Mouse (Mus musculus) hindbrain, embryonic 16.5 days (tissue): Measurements from ENCODE around the gene Gpx8. TPM values are rescaled to one million over a fixed set of nuclear protein-coding genes. Genes with fewer than 3 reads are reported as not detected.
"Not testable (repeated sequence)": the region's sequence is repeated elsewhere in the genome, so short reads cannot be mapped to it uniquely, and the experiment has no call there.

Source experiments
- ATAC-seq: fragments of 200-750 bp; cut with Nextera tagmentation; 2 replicates; pipeline ENCODE4 v1.8.0; 2017; ENCODE audit warnings: moderate TSS enrichment, moderate library complexity
- H3K27ac ChIP-seq: fragments of 300-500 bp; sonication (generic); 2 replicates; pipeline ENCODE4 v1.5.1; 2014; ENCODE audit warnings: low read depth, mild to moderate bottlenecking, control low read depth, low read length, moderate library complexity
- H3K27me3 ChIP-seq: fragments of 300-500 bp; sonication (generic); replicated peaks from 2 replicates; pipeline ENCODE4 v1.6.1; 2014; ENCODE audit warnings: low read length; ENCODE audit not compliant: control insufficient read depth, insufficient read depth
- H3K36me3 ChIP-seq: fragments of 300-500 bp; sonication (generic); 2 replicates; pipeline ENCODE4 v1.6.1; 2014; ENCODE audit warnings: mild to moderate bottlenecking, low read length, moderate library complexity, mixed read lengths; ENCODE audit not compliant: control insufficient read depth, insufficient read depth
- H3K4me1 ChIP-seq: fragments of 300-500 bp; sonication (generic); 2 replicates; pipeline ENCODE4 v1.6.1; 2014; ENCODE audit warnings: low read depth, low read length; ENCODE audit not compliant: control insufficient read depth, insufficient read depth
- H3K4me2 ChIP-seq: fragments of 300-500 bp; sonication (generic); 2 replicates; pipeline ENCODE4 v1.6.1; 2014; ENCODE audit warnings: mild to moderate bottlenecking, low read length, control low read depth, moderate library complexity
- H3K4me3 ChIP-seq: fragments of 300-500 bp; sonication (generic); 2 replicates; pipeline ENCODE4 v1.5.1; 2014; ENCODE audit warnings: mild to moderate bottlenecking, low read length, control low read depth, moderate library complexity
- H3K9ac ChIP-seq: fragments of 300-500 bp; sonication (generic); 2 replicates; pipeline ENCODE4 v1.6.1; 2014; ENCODE audit warnings: low read depth, mild to moderate bottlenecking, control low read depth, low read length, moderate library complexity
- H3K9me3 ChIP-seq: fragments of 300-500 bp; sonication (generic); 2 replicates; pipeline ENCODE4 v1.6.1; 2014; ENCODE audit warnings: mild to moderate bottlenecking, low read length, moderate library complexity; ENCODE audit not compliant: control insufficient read depth
- WGBS: fragments of 180-500 bp; shearing (Covaris S2); extraction: QIAGEN DNeasy Blood & Tissue Kit; methylation state at CpG from one replicate; pipeline ENCODE4 v1.1.7; 2014; 5-methylcytosine and 5-hydroxymethylcytosine counted together
- polyA plus RNA-seq: library from polyadenylated mRNA; unstranded; fragments of >200 nt; fragmentation: Nextera tagmentation; extraction: Ambion mirVana; gene quantifications from 2 replicates; pipeline ENCODE4 v1.2.1, GENCODE M21; 2015

Gene Gpx8
- polyA plus RNA-seq, 1 experiment from 2014 or later: 60.3 TPM

DNA sequence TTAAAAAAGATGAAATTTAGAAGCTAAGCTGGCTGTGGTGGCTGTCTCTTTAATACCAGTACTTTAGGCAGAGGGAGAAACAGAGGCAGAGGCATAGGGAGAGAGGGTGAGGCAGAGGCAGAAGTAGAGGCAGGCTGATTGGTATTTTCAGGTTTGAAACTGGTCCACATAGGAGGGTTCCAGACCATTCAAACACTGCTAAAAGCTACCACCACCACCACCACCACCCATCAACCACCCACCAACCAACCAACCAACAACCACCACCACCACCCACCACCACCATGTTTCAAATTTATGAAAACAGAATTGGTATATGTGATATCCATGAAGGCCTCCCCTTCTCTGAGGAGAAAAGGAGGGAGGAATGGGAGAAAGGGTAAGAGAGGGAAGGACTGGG is 13.4 kb downstream of the Gpx8 start:
- no peak for ATAC-seq
- no peak overlapping the region for H3K4me3 ChIP-seq
- H3K4me2 ChIP-seq: no peak overlapping the region; the same call in 1 of the 2 replicates
- H3K9me3 ChIP-seq: no peaks in the 10 kb centered on the region
- no peak overlapping the region for H3K27ac ChIP-seq
- H3K36me3 ChIP-seq: no peaks in the 10 kb centered on the region
- peaks cover 15% of the 10 kb centered on the region for H3K4me1 ChIP-seq
- H3K9ac ChIP-seq: no peak overlapping the region
- peaks cover 20% of the 10 kb centered on the region for H3K27me3 ChIP-seq

DNA sequence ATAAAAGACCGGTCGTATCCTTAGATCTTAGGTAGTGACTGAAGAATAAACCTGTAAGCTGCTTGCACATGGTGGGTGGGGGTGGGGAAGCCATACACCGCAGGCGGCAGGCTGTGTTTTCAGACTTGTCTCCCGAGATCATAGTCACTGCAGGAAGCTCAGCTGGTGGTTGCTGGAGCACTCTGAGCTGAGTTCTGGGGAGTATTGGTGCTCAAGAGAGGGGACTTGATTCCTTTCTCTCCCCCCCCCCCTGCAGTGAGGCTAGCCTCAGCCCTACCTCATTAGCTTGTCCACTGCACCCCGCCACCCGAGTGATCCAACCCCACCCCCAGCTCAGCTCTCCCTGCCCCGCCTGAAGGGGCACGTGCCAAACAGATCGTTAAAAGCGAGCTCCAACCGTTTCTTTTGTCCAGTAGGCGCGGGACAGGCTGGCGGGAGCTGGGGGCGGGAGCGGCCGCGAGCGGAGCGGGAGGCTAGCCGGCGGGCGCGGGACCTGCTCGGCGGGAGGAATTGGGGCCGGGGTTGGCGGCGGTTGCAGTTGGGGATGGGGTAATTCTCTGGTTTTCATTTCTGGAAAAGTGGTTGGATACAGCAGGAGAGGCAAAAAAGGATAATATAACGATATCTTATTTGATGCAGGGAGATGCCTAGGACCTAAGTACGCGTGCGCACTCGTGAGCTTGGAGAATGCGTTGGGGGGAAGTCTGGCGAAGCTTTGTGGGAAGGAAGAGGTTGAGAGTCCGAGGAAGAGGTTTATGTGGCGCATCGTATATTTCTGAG is 14.2 kb downstream of the Gpx8 start:
- peak overlapping the region; percentile 84 for H3K4me2 ChIP-seq
- H3K4me3 ChIP-seq: peak overlapping the region; percentile 50
- no peaks in the 10 kb centered on the region for H3K36me3 ChIP-seq
- H3K9ac ChIP-seq: peak overlapping the region; percentile 64
- WGBS: under 1% methylated on average over 40 of the region's 40 CpGs
- H3K27me3 ChIP-seq: peaks cover 20% of the 10 kb centered on the region
- H3K9me3 ChIP-seq: no peaks in the 10 kb centered on the region
- ATAC-seq: peak; percentile 71
- peaks cover 15% of the 10 kb centered on the region for H3K4me1 ChIP-seq
- H3K27ac ChIP-seq: peak overlapping the region; percentile 73

DNA sequence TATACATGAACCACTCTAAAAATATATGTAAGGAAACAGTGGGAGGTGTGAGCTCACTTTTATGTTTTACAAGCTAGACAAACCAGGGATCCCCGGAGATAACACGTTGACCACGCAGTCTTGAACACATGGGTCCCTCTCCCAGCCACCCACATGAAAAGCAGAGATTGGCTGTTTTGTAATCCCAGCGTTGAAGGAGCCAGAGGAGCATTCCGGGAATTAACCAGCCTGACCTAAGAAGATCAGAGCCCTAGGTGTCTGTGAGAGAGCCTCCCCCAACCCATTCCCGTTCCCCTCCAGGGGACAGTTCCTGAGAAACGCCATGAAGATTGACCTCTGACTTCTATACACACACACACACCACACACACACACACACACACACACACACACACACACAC is 14.9 kb downstream of the Gpx8 start:
- peaks cover 15% of the 10 kb centered on the region for H3K4me1 ChIP-seq
- H3K9ac ChIP-seq: peak overlapping the region; percentile 64; the same call in 1 of the 2 replicates
- H3K36me3 ChIP-seq: no peaks in the 10 kb centered on the region
- H3K27me3 ChIP-seq: peaks cover 20% of the 10 kb centered on the region
- no peaks in the 10 kb centered on the region for H3K9me3 ChIP-seq
- peak; percentile 15; the same call in 1 of the 2 replicates for ATAC-seq
- peak overlapping the region; percentile 50 for H3K4me3 ChIP-seq
- peak overlapping the region; percentile 84 for H3K4me2 ChIP-seq
- WGBS: 2% methylated on average over 7 of the region's 7 CpGs
- H3K27ac ChIP-seq: no peak overlapping the region

DNA sequence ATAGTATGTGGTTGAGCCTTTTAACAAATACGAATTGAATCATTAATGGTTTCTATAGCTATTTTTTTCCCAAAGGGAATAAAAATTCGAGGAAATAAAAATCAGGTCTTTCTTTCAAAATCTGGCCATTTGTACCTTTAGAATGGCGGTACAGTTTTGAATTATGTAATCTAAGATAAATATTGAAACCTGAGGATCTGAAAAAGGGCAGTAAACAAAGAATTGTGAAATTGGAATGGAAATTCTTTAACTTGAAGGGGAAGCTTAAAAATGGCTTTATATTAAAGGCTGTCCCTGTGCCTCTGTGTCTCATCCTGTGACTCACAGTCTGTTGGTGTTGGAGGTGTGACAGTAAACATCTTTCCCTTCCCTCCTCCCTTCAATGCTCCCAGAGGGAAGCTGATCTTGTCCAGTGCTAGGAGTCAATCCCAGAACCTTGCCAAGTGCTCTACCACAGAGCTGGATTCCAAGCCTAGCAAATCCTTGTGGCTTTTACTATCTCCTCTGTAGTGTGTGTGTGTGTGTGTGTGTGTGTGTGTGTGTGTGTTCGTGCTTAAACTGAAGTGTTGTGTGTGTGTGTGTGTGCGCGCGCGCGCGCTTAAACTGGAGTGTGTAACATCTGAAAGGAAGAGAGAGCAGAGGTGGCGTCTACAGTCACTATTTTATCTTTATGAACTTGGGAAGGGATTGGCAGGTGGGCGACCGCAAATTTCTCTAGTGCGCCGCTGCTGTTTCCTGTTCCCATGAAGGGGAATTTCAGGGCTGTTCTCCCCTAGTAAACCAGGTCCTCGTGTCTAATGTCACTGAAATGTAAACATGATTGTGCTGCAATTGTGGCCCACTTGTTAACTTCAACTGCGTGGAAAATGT is 22.7 kb downstream of the Gpx8 start:
- Histone ChIP-seq H3K36me3 (no peaks in the 10 kb centered on the region), H3K27me3 (no peaks in the 10 kb centered on the region), H3K4me1 (no peaks in the 10 kb centered on the region), H3K9ac (no peak overlapping the region), H3K4me3 (no peak overlapping the region), H3K9me3 (no peaks in the 10 kb centered on the region), H3K4me2 (no peak overlapping the region), H3K27ac (no peak overlapping the region)
- WGBS: 84% methylated on average over 17 of the region's 17 CpGs
- no peak for ATAC-seq

DNA sequence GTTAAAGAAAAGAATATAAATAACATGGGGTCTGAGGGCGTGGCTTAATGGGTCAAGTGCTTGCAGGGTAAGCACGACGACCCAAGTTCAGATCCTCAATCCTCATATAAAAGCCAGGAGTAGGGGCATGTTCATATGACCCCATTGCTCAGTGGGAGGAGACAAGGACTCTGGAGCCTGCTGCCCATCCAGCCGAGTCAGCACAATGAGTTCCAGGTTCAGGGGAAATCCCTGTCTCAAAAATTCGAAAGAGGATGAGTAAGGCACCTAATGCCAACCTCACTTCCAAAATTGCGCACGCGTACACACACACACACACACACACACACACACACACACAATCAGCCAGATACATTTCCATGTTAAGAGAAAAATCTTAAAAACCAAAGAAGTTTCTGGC is 23.7 kb downstream of the Gpx8 start:
- 73% methylated on average over 8 of the region's 8 CpGs for WGBS
- H3K27ac ChIP-seq: no peak overlapping the region
- no peaks in the 10 kb centered on the region for H3K27me3 ChIP-seq

DNA sequence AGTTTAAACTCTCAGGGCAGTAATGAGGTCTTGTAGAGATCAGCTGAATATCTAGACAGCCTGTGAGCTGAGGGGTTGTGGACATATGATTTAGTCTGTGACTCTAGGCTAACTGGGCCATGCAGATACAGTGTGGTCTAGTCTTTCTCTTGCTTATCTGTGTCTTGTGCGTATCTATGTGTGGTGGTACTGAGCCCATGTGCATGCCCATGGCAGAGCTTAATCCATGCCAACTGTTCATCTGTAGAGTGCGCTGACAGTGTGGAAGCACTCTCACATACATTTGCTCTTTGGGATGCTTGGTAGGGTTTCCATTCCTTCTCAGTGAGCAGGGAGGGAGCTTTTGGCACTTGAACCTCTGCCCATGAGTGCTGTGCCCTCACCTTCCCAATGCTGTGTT is 24.7 kb downstream of the Gpx8 start:
- Histone ChIP-seq H3K4me2 (no peak overlapping the region), H3K4me1 (no peaks in the 10 kb centered on the region), H3K36me3 (no peaks in the 10 kb centered on the region), H3K4me3 (no peak overlapping the region), H3K27ac (no peak overlapping the region), H3K27me3 (no peaks in the 10 kb centered on the region), H3K9ac (no peak overlapping the region), H3K9me3 (no peaks in the 10 kb centered on the region)
- ATAC-seq: no peak
- 76% methylated on average over 2 of the region's 2 CpGs for WGBS

More for the DNA sequence above, 23.7 kb downstream of the Gpx8 start:
- H3K9me3 ChIP-seq: no peaks in the 10 kb centered on the region
- no peaks in the 10 kb centered on the region for H3K4me1 ChIP-seq
- no peak overlapping the region for H3K9ac ChIP-seq
- no peak for ATAC-seq
- no peak overlapping the region for H3K4me2 ChIP-seq
- no peaks in the 10 kb centered on the region for H3K36me3 ChIP-seq
- H3K4me3 ChIP-seq: no peak overlapping the region

DNA sequence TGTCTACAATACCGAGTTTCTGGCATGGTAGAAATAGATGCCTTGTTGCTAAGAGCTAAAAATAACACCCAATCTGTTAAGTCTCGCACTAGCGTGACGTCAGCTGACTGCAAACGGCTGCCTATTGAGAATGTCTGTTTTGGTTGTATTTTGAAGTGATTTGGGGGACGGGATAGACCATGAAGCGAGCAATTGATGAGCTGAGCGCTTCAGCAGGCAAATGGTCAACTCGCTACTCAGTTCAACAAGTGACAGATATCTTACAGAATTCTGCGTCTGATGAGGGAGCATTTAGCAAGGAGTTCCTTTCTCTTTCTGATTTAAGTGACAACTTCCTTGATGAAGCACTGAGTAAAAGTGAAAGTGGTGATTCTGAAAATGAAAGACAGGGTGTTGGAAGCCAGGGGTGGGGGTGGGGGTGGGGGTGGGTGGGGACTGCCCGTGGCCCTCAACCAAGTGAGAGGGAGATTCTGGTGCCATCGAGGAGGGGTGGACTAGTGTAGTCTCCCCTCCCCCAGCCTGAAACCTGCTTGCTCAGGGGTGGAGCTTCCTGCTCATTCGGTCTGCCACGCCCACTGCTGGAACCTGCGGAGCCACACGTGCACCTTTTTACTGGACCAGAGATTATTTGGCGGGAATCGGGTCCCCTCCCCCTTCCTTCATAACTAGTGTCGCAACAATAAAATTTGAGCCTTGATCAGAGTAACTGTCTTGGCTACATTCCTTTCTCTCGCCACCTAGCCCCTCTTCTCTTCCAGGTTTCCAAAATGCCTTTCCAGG is 32.8 kb downstream of the Gpx8 start:
- H3K27me3 ChIP-seq, H3K4me3 ChIP-seq, H3K4me1 ChIP-seq, H3K9me3 ChIP-seq, H3K36me3 ChIP-seq, ATAC-seq, H3K27ac ChIP-seq, H3K9ac ChIP-seq: not testable (repeated sequence)
- 52% methylated on average over 18 of the region's 20 CpGs for WGBS
- peak overlapping the region; percentile 26 for H3K4me2 ChIP-seq

DNA sequence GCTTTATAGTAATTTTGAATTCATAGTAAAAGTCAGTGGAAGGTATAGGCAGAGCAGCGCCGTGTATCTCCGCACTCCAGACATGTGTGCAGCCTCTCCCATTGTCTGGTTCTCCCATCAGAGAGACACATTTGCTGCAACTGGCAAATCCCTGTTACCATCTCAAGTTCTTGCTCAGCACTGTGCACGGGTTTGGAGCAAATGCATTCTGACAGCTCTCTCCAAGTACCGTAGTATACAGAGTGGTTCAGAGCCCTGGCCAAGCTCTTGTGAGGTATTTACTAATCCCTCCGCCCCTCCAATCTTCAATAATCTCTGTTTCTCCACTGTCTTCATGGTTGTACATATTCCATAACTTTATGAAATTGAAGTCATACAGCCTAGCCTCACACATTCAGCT is 33.5 kb downstream of the Gpx8 start:
- Histone ChIP-seq H3K4me2 (no peak overlapping the region), H3K4me1 (no peaks in the 10 kb centered on the region), H3K4me3 (no peak overlapping the region), H3K27ac (no peak overlapping the region), H3K9me3 (no peaks in the 10 kb centered on the region), H3K36me3 (no peaks in the 10 kb centered on the region), H3K27me3 (no peaks in the 10 kb centered on the region), H3K9ac (no peak overlapping the region)
- 83% methylated on average over 6 of the region's 6 CpGs for WGBS
- ATAC-seq: no peak
